Mouse (Mus musculus) stomach, embryonic 16.5 days (tissue): ENCODE results near the gene Adk. TPM values are rescaled to one million over a fixed set of nuclear protein-coding genes. Genes with fewer than 3 reads are reported as not detected.
"Not testable (repeated sequence)": the region's sequence is repeated elsewhere in the genome, so short reads cannot be mapped to it uniquely, and the experiment has no call there.

Experiments
- ATAC-seq: fragments of 200-750 bp; cut with Nextera tagmentation; 2 replicates; pipeline ENCODE4 v1.8.0; 2017; ENCODE audit warnings: moderate number of reproducible peaks, moderate TSS enrichment; ENCODE audit not compliant: insufficient read depth, low FRiP score
- H3K27ac ChIP-seq: fragments of 300-500 bp; sonication (generic); 2 replicates; pipeline ENCODE4 v1.5.1; 2014; ENCODE audit warnings: low read length
- H3K27me3 ChIP-seq: fragments of 300-500 bp; sonication (generic); 2 replicates; pipeline ENCODE4 v1.6.1; 2014; ENCODE audit warnings: low read length, control low read depth, mixed read lengths; ENCODE audit not compliant: control insufficient read depth, insufficient read depth
- H3K36me3 ChIP-seq: fragments of 300-500 bp; sonication (generic); 2 replicates; pipeline ENCODE4 v1.6.1; 2014; ENCODE audit warnings: low read length; ENCODE audit not compliant: control insufficient read depth, insufficient read depth
- H3K4me1 ChIP-seq: fragments of 300-500 bp; sonication (generic); 2 replicates; pipeline ENCODE4 v1.6.1; 2014; ENCODE audit warnings: low read length, control low read depth, mixed read lengths; ENCODE audit not compliant: control insufficient read depth, insufficient read depth
- H3K4me2 ChIP-seq: fragments of 300-500 bp; sonication (generic); 2 replicates; pipeline ENCODE4 v1.6.1; 2014; ENCODE audit warnings: low read depth, low read length, mixed read lengths
- H3K4me3 ChIP-seq: fragments of 300-500 bp; sonication (generic); replicated peaks from 2 replicates; pipeline ENCODE4 v1.5.1; 2014; ENCODE audit warnings: mild to moderate bottlenecking, low read length
- H3K9ac ChIP-seq: fragments of 300-500 bp; sonication (generic); 2 replicates; pipeline ENCODE4 v1.6.1; 2014; ENCODE audit warnings: low read length
- H3K9me3 ChIP-seq: fragments of 300-500 bp; sonication (generic); replicated peaks from 2 replicates; pipeline ENCODE4 v1.6.1; 2016; ENCODE audit warnings: low read length, control low read depth; ENCODE audit not compliant: control insufficient read depth
- WGBS: fragments of 180-500 bp; shearing (Covaris S2); extraction: QIAGEN DNeasy Blood & Tissue Kit; methylation state at CpG from one replicate; pipeline ENCODE4 v1.1.7; 2014; 5-methylcytosine and 5-hydroxymethylcytosine counted together
- polyA plus RNA-seq: library from polyadenylated mRNA; unstranded; fragments of >200 nt; fragmentation: Nextera tagmentation; extraction: Ambion mirVana; gene quantifications from 2 replicates; pipeline ENCODE4 v1.2.1, GENCODE M21; 2015

Gene Adk
- polyA plus RNA-seq, 1 experiment from 2014 or later: 151 TPM

GRCm38 (mm10) chr14:21459163-21459562 is 406.8 kb downstream of the Adk start:
- 70% methylated on average over 4 of the region's 4 CpGs for WGBS
- no peak for ATAC-seq
- Histone ChIP-seq H3K9me3 (no peaks in the 10 kb centered on the region), H3K27ac (no peak overlapping the region), H3K36me3 (no peaks in the 10 kb centered on the region), H3K9ac (no peak overlapping the region), H3K27me3 (no peaks in the 10 kb centered on the region), H3K4me2 (no peak overlapping the region), H3K4me3 (no peak overlapping the region), H3K4me1 (no peaks in the 10 kb centered on the region)

GRCm38 (mm10) chr14:21462398-21462797 is 410.0 kb downstream of the Adk start:
- H3K4me2 ChIP-seq: no peak overlapping the region
- no peaks in the 10 kb centered on the region for H3K9me3 ChIP-seq
- H3K4me3 ChIP-seq: no peak overlapping the region
- H3K27ac ChIP-seq: no peak overlapping the region
- H3K27me3 ChIP-seq: no peaks in the 10 kb centered on the region
- no peaks in the 10 kb centered on the region for H3K4me1 ChIP-seq
- WGBS: 89% methylated on average over 3 of the region's 3 CpGs
- ATAC-seq: no peak
- no peak overlapping the region for H3K9ac ChIP-seq
- no peaks in the 10 kb centered on the region for H3K36me3 ChIP-seq

DNA sequence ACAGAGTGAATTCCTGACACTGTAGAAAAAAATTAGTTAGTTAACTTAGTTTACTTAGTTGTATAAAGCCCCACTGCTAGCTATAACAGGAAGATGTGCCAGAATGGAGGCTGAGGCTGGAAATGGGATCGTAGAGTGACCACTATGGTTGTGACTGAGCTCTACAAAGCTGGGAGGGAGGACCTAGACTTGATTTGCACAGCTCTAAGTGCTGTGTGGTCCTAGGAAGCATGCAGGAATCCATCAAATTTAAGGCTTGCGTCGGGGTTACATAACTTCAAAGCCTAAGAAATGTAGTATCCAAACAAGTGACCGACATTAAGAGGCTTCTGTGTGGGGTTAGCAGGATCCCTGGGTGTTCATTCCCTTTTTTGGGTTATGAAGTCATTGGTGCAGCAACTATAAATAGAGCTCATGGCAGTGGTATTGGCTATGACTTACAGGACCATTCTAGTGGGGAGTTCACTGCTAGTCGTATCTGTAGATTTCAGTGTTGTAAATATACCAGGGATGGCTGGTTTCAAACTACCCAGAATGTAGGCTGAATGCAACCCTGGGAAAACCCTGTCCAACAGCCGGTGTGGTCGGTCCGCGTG is 410.8 kb downstream of the Adk start:
- H3K4me1 ChIP-seq: no peaks in the 10 kb centered on the region
- H3K9me3 ChIP-seq: no peaks in the 10 kb centered on the region

DNA sequence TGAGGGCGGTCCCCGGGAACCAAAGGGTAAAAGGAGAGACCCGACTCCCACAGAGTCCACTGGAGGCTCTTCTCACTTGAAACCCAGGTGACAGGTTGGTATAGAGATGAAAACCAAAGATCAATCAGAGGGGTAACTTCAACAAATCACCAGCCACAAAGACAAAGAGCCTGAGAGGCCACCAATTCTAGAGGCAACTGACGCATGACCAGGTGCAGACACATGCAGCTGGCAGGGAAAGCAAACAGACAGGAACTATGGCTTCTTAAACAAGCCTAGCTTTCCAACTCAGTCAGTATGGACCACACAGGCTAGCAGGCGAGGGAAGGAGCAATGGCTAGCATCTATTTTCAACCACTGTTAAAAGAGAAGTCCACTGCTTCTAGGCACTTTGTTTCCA is 418.0 kb downstream of the Adk start:
- Histone ChIP-seq H3K27me3 (no peaks in the 10 kb centered on the region), H3K4me2 (no peak overlapping the region), H3K4me1 (no peaks in the 10 kb centered on the region), H3K36me3 (no peaks in the 10 kb centered on the region), H3K4me3 (no peak overlapping the region), H3K9ac (no peak overlapping the region), H3K9me3 (no peaks in the 10 kb centered on the region), H3K27ac (no peak overlapping the region)
- 66% methylated on average over 5 of the region's 5 CpGs for WGBS
- no peak for ATAC-seq

More for the DNA sequence above, 410.8 kb downstream of the Adk start:
- no peak for ATAC-seq
- Histone ChIP-seq H3K27ac (no peak overlapping the region), H3K36me3 (no peaks in the 10 kb centered on the region), H3K9ac (no peak overlapping the region), H3K4me2 (no peak overlapping the region), H3K27me3 (no peaks in the 10 kb centered on the region), H3K4me3 (no peak overlapping the region)
- 71% methylated on average over 9 of the region's 9 CpGs for WGBS

DNA sequence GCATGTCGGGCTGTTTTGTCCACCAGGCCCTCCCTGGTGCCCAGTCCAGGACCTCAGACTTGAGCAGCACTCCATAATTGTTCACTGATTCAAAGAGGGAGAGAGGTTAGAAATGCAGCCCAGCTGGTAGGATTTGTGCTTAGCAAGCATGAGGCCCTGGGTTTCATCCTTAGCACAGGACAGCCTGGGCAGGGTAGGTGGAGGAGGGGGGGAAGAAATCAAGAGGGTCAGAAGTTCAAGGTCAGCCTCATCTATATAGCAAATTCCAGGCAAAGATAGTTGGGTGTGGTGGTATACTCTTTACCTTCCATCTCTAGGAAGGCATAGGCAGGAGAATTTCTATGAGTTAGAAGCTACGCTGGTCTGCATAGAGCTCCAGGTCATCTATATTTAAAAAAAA is 419.6 kb downstream of the Adk start:
- H3K27ac ChIP-seq: no peak overlapping the region
- H3K4me2 ChIP-seq: no peak overlapping the region
- no peaks in the 10 kb centered on the region for H3K36me3 ChIP-seq
- WGBS: 93% methylated on average over 2 of the region's 2 CpGs
- H3K9me3 ChIP-seq: no peaks in the 10 kb centered on the region
- H3K4me1 ChIP-seq: no peaks in the 10 kb centered on the region
- no peaks in the 10 kb centered on the region for H3K27me3 ChIP-seq
- no peak overlapping the region for H3K4me3 ChIP-seq
- no peak overlapping the region for H3K9ac ChIP-seq
- no peak for ATAC-seq

GRCm38 (mm10) chr14:21474593-21475132 is 422.3 kb downstream of the Adk start:
- WGBS: 88% methylated on average over 4 of the region's 4 CpGs
- not testable (repeated sequence) for H3K27me3 ChIP-seq, H3K4me1 ChIP-seq, ATAC-seq, H3K9ac ChIP-seq, H3K9me3 ChIP-seq, H3K36me3 ChIP-seq, H3K27ac ChIP-seq, H3K4me3 ChIP-seq, H3K4me2 ChIP-seq

DNA sequence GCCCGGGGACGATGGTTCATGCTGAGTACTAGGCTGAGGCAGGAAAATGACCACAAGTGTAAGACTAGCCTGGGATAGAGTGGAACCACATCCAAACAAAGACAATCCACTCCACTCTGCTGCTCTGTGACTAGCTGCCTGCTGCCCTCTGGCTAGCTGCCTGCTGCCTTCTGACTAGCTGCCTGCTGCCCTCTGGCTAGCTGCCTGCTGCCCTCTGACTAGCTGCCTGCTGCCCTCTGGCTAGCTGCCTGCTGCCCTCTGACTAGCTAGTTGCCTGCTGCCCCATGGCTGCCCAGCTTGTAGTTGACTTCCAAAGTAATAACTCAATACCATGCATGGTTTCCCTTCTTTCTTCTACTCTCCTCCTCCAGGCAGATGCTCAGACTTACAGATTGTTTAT is 424.8 kb downstream of the Adk start:
- H3K27ac ChIP-seq: no peak overlapping the region
- no peaks in the 10 kb centered on the region for H3K27me3 ChIP-seq
- no peaks in the 10 kb centered on the region for H3K4me1 ChIP-seq
- H3K4me2 ChIP-seq: no peak overlapping the region
- 87% methylated on average over 2 of the region's 2 CpGs for WGBS
- H3K9ac ChIP-seq: no peak overlapping the region
- H3K36me3 ChIP-seq: no peaks in the 10 kb centered on the region
- H3K9me3 ChIP-seq: no peaks in the 10 kb centered on the region
- ATAC-seq: no peak
- no peak overlapping the region for H3K4me3 ChIP-seq

- no peak for ATAC-seq
- Histone ChIP-seq H3K4me3 (no peak overlapping the region), H3K27ac (no peak overlapping the region), H3K36me3 (no peaks in the 10 kb centered on the region), H3K27me3 (no peaks in the 10 kb centered on the region), H3K9ac (no peak overlapping the region), H3K4me1 (no peaks in the 10 kb centered on the region), H3K4me2 (no peak overlapping the region), H3K9me3 (no peaks in the 10 kb centered on the region)
- WGBS: 94% methylated on average over 8 of the region's 8 CpGs
Observed at GRCm38 (mm10) chr14:21479566-21479965, 427.2 kb downstream of the Adk start.

- no peak for ATAC-seq
- Histone ChIP-seq H3K27me3 (no peaks in the 10 kb centered on the region), H3K4me1 (no peaks in the 10 kb centered on the region), H3K4me3 (no peak overlapping the region), H3K36me3 (no peaks in the 10 kb centered on the region), H3K4me2 (no peak overlapping the region), H3K9me3 (no peaks in the 10 kb centered on the region), H3K27ac (no peak overlapping the region), H3K9ac (no peak overlapping the region)
- WGBS: 89% methylated on average over 5 of the region's 5 CpGs
Observed at GRCm38 (mm10) chr14:21480191-21480590, 427.8 kb downstream of the Adk start.
